Mouse (Mus musculus) heart, embryonic 15.5 days (tissue): ENCODE results near the gene Samhd1. TPM values are rescaled to one million over a fixed set of nuclear protein-coding genes. Genes with fewer than 3 reads are reported as not detected.

Experiments
- ATAC-seq: fragments of 200-750 bp; cut with Nextera tagmentation; replicated peaks from 2 replicates; pipeline ENCODE4 v1.8.0; 2017; ENCODE audit warnings: low read depth, moderate TSS enrichment; ENCODE audit not compliant: insufficient number of reproducible peaks, insufficient read depth, low FRiP score
- H3K27ac ChIP-seq: fragments of 300-500 bp; sonication (generic); 2 replicates; pipeline ENCODE4 v1.5.1; 2015; ENCODE audit warnings: mild to moderate bottlenecking, inconsistent platforms
- H3K27me3 ChIP-seq: fragments of 300-500 bp; sonication (generic); 2 replicates; pipeline ENCODE4 v1.6.1; 2015; ENCODE audit warnings: inconsistent platforms
- H3K36me3 ChIP-seq: fragments of 300-500 bp; sonication (generic); 2 replicates; pipeline ENCODE4 v1.6.1; 2015; ENCODE audit warnings: mild to moderate bottlenecking, inconsistent platforms
- H3K4me1 ChIP-seq: fragments of 300-500 bp; sonication (generic); replicated peaks from 2 replicates; pipeline ENCODE4 v1.6.1; 2015; ENCODE audit warnings: inconsistent platforms
- H3K4me2 ChIP-seq: fragments of 300-500 bp; sonication (generic); 2 replicates; pipeline ENCODE4 v1.6.1; 2015; ENCODE audit warnings: inconsistent platforms, mild to moderate bottlenecking, moderate library complexity
- H3K4me3 ChIP-seq: fragments of 300-500 bp; sonication (generic); 2 replicates; pipeline ENCODE4 v1.5.1; 2015; ENCODE audit warnings: mild to moderate bottlenecking, inconsistent platforms
- H3K9ac ChIP-seq: fragments of 300-500 bp; sonication (generic); 2 replicates; pipeline ENCODE4 v1.6.1; 2015; ENCODE audit warnings: mild to moderate bottlenecking, inconsistent platforms
- H3K9me3 ChIP-seq: fragments of 300-500 bp; sonication (generic); replicated peaks from 2 replicates; pipeline ENCODE4 v1.6.1; 2016; ENCODE audit warnings: inconsistent platforms
- WGBS: fragments of 180-500 bp; shearing (Covaris S2); methylation state at CpG from one replicate; pipeline ENCODE4 v1.1.7; 2015; ENCODE audit warnings: mixed read lengths; 5-methylcytosine and 5-hydroxymethylcytosine counted together
- polyA plus RNA-seq: library from polyadenylated mRNA; unstranded; fragments of >200 nt; fragmentation: Nextera tagmentation; extraction: Ambion mirVana; gene quantifications from 2 replicates; pipeline ENCODE4 v1.2.1, GENCODE M21; 2015

Samhd1 gene
- polyA plus RNA-seq, 1 experiment from 2014 or later, result 14.2 TPM

DNA sequence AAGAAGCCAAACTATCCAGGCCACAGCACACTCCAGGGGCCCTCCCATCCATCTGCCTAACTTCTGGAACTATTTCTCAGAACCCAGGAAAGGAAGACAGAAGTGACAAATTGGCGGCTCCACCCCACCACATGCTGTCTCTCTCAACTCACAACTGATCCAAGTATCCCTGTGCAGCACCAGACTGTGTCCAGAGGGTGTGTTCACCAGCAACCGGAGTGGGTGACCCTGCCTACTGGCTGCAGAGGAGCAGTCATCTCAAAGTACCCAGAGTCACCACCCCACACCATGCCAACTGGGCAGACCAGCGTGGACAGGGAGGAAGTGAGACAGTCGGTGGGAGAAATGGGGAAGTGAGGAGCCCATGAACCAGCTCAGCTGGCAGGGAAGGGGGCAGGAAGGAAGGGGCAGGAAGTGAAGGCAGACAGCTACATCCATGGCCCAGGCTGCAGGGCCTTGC lies 71.8 kb downstream of the Samhd1 start:
- H3K27me3 ChIP-seq, result no peaks in the 10 kb centered on the region
- H3K36me3 ChIP-seq, result peaks cover 10% of the 10 kb centered on the region
- ATAC-seq, result no peak
- H3K4me1 ChIP-seq, result peaks cover 67% of the 10 kb centered on the region
- no peak overlapping the region for H3K9ac ChIP-seq
- H3K4me2 ChIP-seq, result no peak overlapping the region
- H3K27ac ChIP-seq, result no peak overlapping the region
- no peak overlapping the region for H3K4me3 ChIP-seq
- WGBS, result 60% methylated on average over 4 of the region's 4 CpGs
- no peaks in the 10 kb centered on the region for H3K9me3 ChIP-seq

DNA sequence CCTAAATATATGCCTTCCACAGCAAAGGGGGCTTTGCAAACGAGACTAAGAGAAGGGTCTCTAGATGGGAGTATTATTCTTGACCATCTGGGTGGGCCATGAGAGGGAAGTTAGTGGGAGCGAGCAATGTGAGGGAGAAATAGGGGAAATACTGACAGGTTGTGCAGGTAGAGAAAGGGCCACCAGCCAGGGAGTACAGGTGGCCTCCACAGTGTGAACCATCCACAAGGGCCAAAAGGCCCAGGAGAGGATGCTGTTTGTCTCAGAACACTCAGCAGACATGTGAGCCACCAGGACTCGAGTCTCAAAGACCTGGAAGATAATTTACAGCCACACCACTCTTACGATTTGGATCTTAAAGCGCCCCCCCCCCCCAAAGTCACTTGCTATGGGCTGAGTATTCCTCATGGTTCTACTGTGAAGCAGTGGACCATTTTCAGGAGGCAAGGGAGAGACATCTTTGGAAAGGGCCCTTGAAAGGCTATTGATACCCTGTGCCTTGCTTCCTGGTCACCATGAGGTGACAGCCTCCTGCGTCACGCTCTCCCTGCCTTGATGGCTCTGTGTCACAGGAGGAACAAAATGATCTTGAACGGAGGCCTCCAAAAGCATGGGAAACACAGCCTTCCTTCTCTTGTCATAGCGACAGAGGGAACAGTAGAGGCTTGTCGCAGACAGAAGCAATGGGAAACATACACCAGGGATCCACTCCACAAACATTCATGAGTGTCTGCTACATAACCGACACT lies 74.3 kb downstream of the Samhd1 start:
- Histone ChIP-seq H3K4me2 (no peak overlapping the region), H3K9ac (no peak overlapping the region), H3K27ac (no peak overlapping the region), H3K4me3 (no peak overlapping the region), H3K9me3 (no peaks in the 10 kb centered on the region), H3K36me3 (peaks cover 15% of the 10 kb centered on the region), H3K27me3 (no peaks in the 10 kb centered on the region), H3K4me1 (peaks cover 65% of the 10 kb centered on the region)
- 84% methylated on average over 11 of the region's 11 CpGs for WGBS
- no peak for ATAC-seq

DNA sequence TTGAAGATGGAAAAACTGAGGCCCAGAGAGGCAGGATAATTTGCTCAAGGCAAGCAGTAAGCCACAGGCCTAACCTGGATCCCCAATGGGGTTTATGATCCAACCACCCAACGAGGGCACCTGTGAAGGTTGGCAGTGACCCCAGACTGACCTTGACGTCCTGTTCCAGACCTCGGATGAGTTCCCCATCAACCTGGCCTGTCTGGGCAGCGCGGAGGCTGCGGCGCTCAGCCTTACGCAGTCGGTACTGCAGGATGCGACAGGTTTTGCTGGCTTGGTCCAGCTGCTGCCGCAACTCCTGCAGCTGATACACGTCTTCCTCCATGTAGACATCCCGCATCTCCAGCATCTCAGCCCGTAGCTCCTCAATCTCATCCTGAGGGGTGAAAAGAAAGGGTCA lies 75.0 kb downstream of the Samhd1 start:
- H3K4me2 ChIP-seq, result no peak overlapping the region
- no peak overlapping the region for H3K9ac ChIP-seq
- H3K27ac ChIP-seq, result no peak overlapping the region
- WGBS, result 93% methylated on average over 14 of the region's 14 CpGs
- peaks cover 63% of the 10 kb centered on the region for H3K4me1 ChIP-seq
- no peaks in the 10 kb centered on the region for H3K9me3 ChIP-seq
- no peak overlapping the region for H3K4me3 ChIP-seq
- no peaks in the 10 kb centered on the region for H3K27me3 ChIP-seq
- ATAC-seq, result no peak
- H3K36me3 ChIP-seq, result peaks cover 15% of the 10 kb centered on the region

DNA sequence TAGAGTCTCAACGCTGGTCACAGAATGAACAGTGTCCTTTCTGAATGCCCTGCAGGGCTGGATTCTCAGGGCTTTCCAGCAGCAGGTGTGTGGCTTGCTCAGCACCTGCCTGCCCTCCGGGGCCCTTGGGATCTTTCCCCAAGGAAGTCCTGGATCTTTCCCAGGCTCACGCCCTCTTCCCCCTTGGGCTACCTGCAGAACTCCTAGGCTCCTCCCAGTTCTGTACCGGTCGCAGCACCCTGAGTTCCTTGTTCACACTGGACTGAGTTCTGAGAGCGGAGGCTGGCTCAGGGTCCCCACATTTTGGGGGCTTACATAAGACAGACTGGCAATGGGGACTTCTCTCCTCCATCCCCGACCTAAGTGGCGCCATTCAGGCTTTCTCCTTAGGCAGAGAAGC lies 75.9 kb downstream of the Samhd1 start:
- no peaks in the 10 kb centered on the region for H3K9me3 ChIP-seq
- WGBS, result 68% methylated on average over 8 of the region's 8 CpGs
- H3K4me3 ChIP-seq, result no peak overlapping the region
- H3K9ac ChIP-seq, result no peak overlapping the region
- H3K27me3 ChIP-seq, result no peaks in the 10 kb centered on the region
- H3K4me2 ChIP-seq, result 0 out of 2 replicates have a peak overlapping the region, but pooled peaks have one; percentile 41
- ATAC-seq, result no peak
- H3K36me3 ChIP-seq, result peaks cover 16% of the 10 kb centered on the region
- H3K4me1 ChIP-seq, result peaks cover 63% of the 10 kb centered on the region
- H3K27ac ChIP-seq, result peak overlapping the region; percentile 80

DNA sequence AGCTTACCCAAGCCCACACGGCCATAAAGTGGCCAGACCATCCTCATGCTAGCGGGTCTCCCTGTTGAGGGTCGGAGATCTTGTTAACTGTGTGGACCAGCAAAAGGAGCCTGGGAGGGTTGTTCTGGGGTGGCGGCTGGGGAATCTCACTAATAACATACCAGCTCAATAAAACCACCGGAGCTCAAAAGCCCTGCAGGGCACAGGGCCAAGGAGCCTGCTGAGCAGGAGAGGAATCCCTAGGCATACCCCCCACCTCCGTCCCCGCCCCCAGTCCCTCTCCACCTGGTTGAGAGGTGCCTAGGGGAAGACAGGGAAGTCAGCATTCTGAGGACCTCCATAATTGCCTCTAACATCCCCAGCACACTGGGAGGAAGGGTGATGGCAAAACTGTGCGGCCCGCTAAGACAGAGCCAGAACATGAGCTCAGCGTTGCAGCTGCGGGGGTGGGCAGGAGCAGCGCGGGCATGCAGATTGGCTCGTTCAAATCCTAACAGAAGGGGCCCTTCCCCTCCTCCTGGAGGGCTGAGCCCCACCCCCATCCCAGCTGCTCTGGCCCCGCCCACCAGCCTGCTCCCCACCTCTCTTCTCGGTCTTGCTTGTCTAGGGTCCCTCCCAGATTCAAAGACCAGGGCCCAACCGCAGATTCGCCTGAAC lies 76.6 kb downstream of the Samhd1 start:
- H3K27me3 ChIP-seq, result no peaks in the 10 kb centered on the region
- H3K4me3 ChIP-seq, result peak overlapping the region; percentile 1; the same call in 1 of the 2 replicates
- ATAC-seq, result peak; percentile 66
- WGBS, result 18% methylated on average over 18 of the region's 18 CpGs
- H3K9ac ChIP-seq, result peak overlapping the region; percentile 23; the same call in 1 of the 2 replicates
- peaks cover 60% of the 10 kb centered on the region for H3K4me1 ChIP-seq
- peak overlapping the region; percentile 41 for H3K4me2 ChIP-seq
- H3K36me3 ChIP-seq, result peaks cover 21% of the 10 kb centered on the region
- H3K9me3 ChIP-seq, result no peaks in the 10 kb centered on the region
- H3K27ac ChIP-seq, result peak overlapping the region; percentile 80

DNA sequence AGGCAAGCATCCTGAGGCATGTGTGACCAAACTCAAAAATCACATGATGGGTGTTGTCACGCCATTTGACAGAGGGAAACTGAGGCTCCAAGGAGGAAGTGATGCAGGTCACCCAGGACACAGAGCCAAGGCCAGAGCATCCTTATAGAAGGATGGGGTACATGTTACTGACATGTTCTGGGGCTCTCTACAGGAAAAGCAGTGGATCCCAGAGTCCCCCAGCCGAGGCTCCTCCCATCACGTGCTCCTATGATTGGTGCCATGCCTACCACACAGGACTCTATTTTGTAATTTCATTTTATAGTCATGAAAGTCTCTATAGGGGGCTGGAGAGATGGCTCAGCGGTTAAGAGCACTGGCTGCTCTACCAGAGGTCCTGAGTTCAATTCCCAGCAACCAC lies 77.3 kb downstream of the Samhd1 start:
- 92% methylated on average over 4 of the region's 4 CpGs for WGBS
- no peak for ATAC-seq
- peaks cover 53% of the 10 kb centered on the region for H3K4me1 ChIP-seq
- H3K27ac ChIP-seq, result peak overlapping the region; percentile 80
- H3K4me3 ChIP-seq, result no peak overlapping the region
- no peaks in the 10 kb centered on the region for H3K9me3 ChIP-seq
- H3K4me2 ChIP-seq, result no peak overlapping the region; the same call in 1 of the 2 replicates
- H3K27me3 ChIP-seq, result no peaks in the 10 kb centered on the region
- H3K9ac ChIP-seq, result no peak overlapping the region
- peaks cover 26% of the 10 kb centered on the region for H3K36me3 ChIP-seq

DNA sequence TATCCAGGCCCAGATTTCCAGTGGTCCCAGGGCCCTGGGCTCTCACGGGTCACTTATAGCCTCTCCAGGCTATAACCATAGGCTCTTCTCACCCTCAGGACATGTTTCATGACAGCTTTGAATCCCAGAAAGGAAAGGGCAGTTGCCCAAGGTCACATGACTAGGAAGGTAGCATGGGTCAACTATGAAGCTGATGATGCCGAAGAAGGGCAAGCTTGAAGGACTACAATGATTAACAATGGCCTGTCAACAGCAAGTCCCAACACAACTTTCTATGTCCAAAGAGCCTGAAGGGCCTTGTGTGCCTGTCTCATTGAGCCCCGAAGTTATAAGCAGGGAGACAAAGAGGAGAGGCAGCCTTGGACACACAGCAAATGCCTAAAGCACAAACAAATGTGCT lies 77.9 kb downstream of the Samhd1 start:
- Histone ChIP-seq H3K27me3 (no peaks in the 10 kb centered on the region), H3K4me3 (no peak overlapping the region), H3K4me1 (peaks cover 57% of the 10 kb centered on the region), H3K27ac (no peak overlapping the region), H3K36me3 (peaks cover 32% of the 10 kb centered on the region), H3K9ac (no peak overlapping the region), H3K9me3 (no peaks in the 10 kb centered on the region), H3K4me2 (no peak overlapping the region)
- no peak for ATAC-seq
- 77% methylated on average over 3 of the region's 3 CpGs for WGBS

DNA sequence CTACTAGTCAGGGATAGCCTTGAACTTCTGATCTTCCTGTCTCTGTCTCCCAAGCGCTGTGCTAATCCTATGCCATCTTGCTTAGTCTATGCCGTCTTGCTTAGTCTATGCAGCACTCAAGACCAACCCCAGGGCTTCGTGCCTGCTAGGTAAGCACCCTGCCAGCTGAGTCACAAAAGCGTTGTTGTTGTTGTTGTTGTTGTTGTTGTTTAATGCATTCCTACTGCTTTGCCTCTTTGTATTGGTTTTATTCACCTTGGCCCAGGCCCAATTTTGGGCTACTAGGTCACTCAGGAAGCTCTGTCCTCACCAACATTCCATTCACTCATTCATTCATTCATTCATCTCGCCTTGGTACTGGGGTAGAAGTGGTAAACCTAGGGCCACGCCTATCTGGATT lies 79.3 kb downstream of the Samhd1 start:
- Histone ChIP-seq H3K27ac (peak overlapping the region; percentile 89), H3K4me1 (peaks cover 67% of the 10 kb centered on the region), H3K4me2 (no peak overlapping the region), H3K4me3 (no peak overlapping the region), H3K36me3 (peaks cover 34% of the 10 kb centered on the region), H3K9me3 (no peaks in the 10 kb centered on the region), H3K9ac (no peak overlapping the region), H3K27me3 (no peaks in the 10 kb centered on the region)
- WGBS, result 89% methylated on average over 6 of the region's 6 CpGs
- no peak for ATAC-seq

DNA sequence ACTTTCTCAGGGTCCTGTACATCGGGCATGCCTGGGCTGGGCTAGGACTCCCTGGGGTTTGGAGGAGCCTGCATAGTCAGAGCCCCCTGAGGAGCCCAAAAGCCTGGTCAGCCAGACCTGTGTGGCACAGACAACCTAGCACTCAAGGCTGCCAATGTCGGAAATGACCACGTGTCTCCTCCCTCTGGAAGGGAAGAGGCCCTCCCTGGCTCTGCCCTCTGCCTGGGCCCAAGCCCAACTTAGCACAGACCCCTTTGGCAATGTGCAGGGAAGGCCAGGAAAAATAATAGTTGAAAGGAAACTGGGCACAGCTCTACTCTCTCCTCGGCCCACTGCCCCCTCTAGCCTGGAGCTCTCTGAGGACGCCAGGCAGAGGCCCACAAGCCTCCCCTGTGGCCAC lies 80.2 kb downstream of the Samhd1 start:
- WGBS, result 39% methylated on average over 5 of the region's 5 CpGs
- Histone ChIP-seq H3K36me3 (peaks cover 30% of the 10 kb centered on the region), H3K9me3 (no peaks in the 10 kb centered on the region), H3K27ac (peak overlapping the region; percentile 89), H3K9ac (no peak overlapping the region), H3K4me3 (no peak overlapping the region), H3K4me1 (peaks cover 72% of the 10 kb centered on the region), H3K4me2 (0 out of 2 replicates have a peak overlapping the region, but pooled peaks have one; percentile 5), H3K27me3 (no peaks in the 10 kb centered on the region)
- ATAC-seq, result peak; percentile 58

DNA sequence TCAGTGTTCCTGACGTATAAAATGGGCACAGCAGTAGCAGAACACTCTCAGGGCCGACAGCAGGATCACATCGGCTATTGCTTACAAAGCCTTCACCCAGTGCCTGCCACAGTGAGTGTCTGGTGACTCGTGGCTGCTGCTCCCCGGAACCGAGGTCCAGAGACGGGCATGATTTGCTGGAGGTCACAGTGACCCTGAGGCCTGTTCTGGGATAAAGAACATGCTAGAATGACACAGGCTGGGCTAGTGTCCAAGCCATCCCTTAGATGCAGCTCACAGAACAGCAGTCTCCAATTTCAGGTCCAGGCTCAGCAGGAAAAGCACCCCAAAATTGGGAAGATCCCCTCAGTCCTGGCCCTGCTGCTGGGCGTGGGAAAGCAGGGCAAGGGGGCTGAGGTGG lies 80.8 kb downstream of the Samhd1 start:
- H3K9me3 ChIP-seq, result no peaks in the 10 kb centered on the region
- H3K4me2 ChIP-seq, result 0 out of 2 replicates have a peak overlapping the region, but pooled peaks have one; percentile 5
- H3K27ac ChIP-seq, result peak overlapping the region; percentile 89
- H3K4me3 ChIP-seq, result no peak overlapping the region
- ATAC-seq, result peak; percentile 11; the same call in 1 of the 2 replicates
- H3K36me3 ChIP-seq, result peaks cover 25% of the 10 kb centered on the region
- H3K27me3 ChIP-seq, result no peaks in the 10 kb centered on the region
- H3K4me1 ChIP-seq, result peaks cover 73% of the 10 kb centered on the region
- WGBS, result 50% methylated on average over 8 of the region's 8 CpGs
- no peak overlapping the region for H3K9ac ChIP-seq

DNA sequence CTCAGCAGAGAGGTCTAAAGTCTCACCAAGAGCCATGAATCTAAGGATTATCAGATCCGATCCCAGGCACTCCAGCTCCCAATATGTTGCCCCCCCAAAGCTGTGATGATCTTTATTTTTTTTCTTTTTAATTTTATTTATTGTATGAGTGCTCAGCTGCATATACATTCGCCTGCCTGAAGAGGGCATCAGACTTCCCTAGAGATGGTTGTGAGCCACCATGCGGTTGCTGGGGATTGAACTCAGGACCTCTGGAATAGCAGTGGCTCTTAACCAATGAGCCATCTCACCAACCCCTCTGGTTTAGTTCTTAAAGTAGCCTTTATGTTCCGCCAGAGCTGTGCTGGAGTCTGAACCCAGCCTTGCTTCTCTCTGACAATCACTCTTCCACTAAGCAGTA lies 81.3 kb downstream of the Samhd1 start:
- H3K4me2 ChIP-seq, result no peak overlapping the region
- H3K9me3 ChIP-seq, result no peaks in the 10 kb centered on the region
- no peak for ATAC-seq
- no peak overlapping the region for H3K9ac ChIP-seq
- H3K4me1 ChIP-seq, result peaks cover 71% of the 10 kb centered on the region
- no peaks in the 10 kb centered on the region for H3K27me3 ChIP-seq
- 70% methylated on average over 4 of the region's 4 CpGs for WGBS
- H3K36me3 ChIP-seq, result peaks cover 24% of the 10 kb centered on the region
- H3K4me3 ChIP-seq, result no peak overlapping the region
- H3K27ac ChIP-seq, result peak overlapping the region; percentile 89
